Mouse (Mus musculus) fibroblast of lung, adult 2 months (primary cell): ENCODE data around the gene C4bp.
"Not testable (repeated sequence)": the region's sequence is repeated elsewhere in the genome, so short reads cannot be mapped to it uniquely, and the experiment has no call there.

Experiments
- DNase-seq: peaks from one replicate; pipeline ENCODE4 v3.0.0-alpha.2; 2011; ENCODE audit warnings: low read depth

The C4bp gene

DNA sequence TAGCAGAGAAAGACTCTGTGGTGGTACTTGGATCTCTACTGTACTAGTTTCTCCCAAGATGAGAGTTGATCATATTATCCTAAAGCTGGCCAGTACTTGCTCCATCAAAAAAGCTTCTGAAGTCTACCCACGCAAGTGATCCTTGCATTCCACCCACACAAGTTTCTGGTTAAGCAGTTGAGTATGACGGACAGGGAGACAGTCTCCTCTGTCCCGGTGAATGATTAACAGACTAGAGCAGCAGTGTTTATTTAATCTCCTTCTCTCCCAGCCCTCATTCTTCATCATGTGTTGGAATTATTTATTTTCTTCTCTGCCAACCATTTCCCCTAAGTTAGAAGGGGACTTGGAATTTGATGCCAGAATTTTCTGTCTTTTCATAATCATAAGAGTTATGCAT lies at the start of gene C4bp:
C4bp (minus strand) TSS at position 179 of the 400 bp plus-strand sequence.
- no peak for DNase-seq

DNA sequence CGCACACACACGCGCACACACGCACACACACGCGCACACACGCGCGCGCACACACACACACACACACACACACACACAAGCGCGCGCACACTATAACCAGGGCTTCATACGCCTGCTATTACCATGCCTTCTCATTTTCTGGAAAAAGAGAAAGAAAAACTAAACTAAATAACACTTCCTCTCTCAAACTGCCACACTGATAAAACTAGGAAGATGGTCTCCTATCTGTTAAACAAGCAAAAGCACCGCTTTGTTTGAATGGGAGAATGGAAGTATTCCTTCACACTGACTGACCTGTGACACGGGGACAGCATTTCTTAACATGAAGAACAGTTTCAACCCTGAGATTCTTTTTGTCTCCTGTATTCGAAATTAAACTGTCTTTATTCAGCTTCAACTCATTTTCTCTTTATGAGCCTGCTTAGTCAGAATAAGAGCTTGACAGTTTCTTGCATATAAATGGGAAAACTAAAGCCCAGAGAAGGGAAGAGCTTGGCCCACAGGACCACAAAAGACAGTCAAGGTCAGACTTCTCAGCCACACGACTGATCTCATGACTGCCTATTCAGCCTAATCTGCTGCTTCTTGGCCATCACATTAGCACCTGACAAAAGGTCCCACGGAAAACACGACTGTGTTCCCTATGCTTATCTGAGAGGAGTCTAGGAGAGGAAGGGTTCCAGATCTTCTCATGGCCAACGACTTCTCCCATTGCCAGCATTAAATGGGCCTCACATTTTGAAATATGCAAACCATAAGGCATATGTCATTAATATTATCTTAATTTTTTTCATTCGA lies 49.0 kb upstream of the C4bp start:
- no peak for DNase-seq

DNA sequence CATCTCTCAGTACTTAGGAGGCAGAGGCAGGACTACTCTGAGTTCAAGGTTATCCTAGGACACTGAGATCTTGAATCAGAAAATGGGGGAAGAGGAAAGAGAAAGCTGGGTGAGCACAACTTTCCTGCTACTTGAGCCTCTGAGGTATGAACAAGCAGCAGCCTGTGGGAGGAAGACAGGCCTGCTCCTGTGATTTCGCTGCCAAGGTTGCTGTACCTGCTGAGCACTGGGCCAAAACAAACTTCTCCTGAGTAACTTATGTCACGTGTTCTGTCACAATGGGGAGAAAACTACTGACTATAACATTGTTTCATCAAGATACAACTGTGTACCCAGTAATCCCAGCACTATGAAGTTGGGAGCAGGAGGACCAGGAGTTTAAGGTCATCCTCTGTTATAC lies 42.2 kb upstream of the C4bp start:
- DNase-seq, result no peak

DNA sequence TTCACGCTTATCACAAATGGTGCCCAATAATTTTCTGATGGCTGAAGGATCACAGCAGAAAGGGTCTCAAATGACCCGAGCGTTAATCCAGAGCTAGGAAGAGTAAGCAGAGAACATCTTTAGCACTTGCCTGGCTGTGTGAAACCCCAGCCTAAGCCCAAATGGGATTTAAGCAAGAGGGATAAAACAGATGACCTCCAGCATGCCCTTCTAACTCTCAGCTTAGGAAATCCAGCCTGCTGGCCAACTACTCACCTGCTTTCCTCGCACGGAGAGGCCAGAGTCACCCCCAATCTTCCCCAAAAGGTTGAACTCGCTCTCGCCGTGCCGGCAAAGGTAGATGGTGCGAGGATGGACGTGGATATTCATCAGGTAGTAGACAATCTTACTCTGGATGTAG lies 40.5 kb upstream of the C4bp start:
- DNase-seq, result no peak

DNA sequence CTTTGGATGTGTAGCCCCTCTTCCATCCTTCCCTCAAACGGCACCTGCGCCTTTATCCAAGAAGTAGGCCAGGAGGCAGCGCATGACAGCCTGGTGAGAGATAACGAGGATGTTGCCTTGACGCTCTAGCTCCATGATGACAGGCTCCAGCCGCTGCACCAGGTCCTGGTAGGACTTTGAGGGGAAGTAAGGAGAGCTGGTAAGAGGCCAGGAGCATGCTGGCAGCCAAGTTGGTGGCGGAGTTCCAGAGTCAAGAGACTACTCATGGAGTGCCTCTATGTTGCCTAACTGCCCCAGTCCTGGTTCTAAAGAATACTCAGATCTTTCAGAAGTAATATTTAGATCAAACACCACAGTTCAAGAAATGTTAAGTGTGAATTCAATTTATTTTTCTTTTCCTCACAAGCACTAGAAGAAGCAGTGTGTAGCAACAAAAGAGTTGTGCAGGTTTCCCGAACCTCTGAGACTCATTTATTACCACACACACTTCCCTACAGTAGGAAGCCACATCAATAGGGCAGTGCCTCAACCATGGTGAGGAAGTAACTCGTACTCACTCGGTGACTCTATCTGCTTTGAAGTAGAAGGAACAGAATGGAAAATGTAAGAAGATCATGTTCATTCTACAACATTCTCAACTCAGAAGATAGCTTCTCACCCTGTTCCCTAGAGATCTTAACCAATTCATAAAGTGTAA lies 38.7 kb upstream of the C4bp start:
- no peak for DNase-seq

DNA sequence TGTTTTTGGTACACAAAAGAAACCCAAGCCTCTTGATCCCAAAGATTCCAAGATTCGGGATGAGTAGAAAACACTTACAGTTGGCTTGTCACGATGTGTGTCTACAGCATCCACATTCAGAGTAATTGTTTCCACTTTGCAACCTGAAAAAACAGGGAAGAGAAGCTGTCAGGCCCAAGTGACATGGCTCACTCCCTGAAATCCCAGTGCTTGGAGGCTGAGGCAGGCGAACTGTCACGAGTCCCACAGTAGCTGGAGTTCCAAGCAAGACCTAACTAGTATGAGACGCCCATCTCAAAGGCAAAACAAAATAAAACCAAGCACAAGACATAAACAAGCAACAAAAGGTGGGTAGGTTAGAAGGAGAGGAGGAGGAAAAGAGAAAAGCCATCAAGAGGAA lies 37.2 kb upstream of the C4bp start:
- no peak for DNase-seq

DNA sequence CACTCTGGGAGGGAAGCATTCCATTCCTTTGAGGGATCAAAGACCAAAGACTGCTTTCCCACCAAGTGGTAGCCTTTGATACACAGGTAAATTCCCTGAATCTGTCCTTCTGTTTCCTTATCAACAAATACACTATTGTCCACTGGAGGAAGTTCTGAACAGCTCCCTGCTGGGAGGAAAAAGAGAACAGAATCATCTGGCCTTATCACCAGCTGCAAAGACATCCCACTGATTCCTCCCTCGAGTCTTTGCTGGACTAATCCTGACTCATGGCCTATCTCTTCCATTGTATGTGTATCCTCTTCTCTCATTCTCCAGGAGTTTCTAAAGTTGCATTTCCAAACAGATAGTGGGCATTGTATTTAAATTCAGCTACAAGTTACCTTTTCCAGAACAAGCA lies 22.5 kb upstream of the C4bp start:
- DNase-seq, result no peak

DNA sequence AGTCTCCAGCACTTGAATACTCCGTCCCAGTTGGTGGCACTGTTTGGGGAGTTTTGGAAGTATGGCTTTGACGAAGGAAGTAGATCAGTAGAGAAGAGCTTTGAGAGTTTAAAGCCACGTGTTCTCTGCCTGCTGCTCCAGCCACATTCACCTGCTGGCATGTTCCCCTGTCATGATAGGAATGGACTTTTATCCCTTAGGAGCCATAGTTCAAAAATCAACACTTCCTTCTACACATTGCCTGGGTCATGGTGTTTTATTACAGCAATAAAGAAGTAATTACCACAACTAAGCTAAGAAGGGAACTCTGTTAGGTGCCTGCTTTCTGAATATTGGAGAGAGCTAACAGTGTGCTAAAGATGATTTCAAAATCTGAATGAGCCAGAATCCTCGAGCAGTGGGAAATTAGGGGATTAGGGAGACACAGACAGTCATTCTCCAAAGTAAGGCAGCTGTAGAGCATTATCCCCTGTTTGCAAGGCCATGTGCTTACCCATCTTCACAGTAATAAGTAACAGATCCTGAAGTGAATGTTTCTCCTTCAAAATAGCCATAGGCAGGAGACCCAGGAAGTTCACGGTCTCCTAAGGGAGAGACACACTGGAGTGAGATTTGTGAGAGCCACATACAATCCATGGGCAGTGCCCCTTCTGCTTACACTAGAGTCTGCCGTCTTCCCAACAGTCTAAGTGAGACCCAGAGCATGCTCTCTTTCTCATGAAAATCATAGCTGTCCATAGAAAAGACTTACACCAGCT lies 20.4 kb upstream of the C4bp start:
- no peak for DNase-seq

DNA sequence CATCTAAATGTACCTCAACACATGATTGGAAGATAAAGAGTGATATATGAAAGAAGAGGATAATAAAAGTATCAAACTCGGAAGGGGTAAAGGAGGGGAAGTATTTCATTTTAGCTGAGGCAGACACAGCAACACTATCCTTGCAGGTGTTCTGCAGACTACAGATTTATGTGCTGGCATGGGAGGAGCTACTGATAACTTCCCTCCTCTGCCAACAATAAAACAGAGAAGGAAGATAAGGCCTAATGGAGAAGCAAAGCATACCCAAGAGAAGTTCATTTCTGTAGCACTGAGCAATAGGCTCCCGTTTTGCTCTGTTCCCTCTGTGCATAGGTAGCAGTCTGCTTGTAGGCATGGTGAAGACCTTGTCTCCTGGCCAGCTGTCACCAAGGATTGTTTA lies 19.6 kb upstream of the C4bp start:
- no peak for DNase-seq

DNA sequence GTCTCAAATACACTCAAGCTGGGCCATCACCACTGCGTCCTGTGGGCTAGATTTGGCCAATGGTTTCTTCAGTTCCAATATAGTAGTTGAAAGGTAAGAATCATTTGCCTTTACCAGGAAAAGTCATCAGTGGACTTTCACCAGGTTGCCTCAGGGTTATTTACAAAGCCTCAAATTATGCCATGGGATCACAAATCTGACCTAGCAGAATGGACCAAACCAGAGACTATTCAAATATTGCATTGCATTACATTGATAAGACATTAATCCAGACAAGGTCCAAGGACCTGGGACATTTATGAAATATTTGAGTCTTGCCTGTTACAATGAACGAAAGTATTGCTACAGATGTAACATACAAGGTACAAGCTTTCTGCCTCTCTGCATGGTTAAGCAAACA lies 17.1 kb upstream of the C4bp start:
- no peak for DNase-seq

DNA sequence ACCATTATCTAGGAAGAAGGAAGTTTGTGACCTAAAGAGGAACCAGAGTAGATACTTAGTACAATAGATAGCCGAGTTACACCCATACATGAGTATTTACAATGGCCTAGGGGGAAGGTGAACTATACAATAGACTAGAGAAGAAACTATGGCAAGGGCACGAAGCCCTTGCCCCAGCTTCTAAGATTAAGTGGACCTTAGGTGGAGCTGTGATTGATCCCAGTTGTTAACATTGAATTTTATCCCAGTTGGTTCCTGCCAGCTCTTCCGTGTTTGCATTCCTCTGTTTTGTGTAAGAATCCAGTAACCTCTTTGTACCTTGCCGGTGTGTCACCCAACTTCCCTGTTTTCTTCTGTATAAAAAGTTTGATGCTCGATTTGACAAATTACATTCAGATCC lies 2.1 kb upstream of the C4bp start:
- not testable (repeated sequence) for DNase-seq

DNA sequence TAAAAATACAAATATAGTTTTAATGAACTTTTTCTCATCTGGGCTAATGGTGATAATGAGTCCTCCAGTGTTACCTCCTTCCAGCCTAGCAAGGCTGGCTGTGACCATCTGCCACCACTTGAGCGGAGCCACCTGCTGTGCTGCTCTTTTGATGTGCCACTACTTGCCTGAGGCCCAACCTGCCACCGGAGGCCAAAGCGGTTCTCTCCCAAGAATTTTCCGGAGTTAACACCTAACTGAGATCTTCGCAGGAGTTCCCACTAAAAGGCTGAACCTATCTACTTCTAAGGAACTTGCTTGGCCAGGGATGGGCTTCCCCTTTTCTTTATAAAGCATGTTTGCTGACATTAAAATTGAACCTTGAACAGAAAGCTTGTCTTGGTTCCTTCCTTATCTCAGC lies 1.8 kb downstream of the C4bp start:
- not testable (repeated sequence) for DNase-seq

DNA sequence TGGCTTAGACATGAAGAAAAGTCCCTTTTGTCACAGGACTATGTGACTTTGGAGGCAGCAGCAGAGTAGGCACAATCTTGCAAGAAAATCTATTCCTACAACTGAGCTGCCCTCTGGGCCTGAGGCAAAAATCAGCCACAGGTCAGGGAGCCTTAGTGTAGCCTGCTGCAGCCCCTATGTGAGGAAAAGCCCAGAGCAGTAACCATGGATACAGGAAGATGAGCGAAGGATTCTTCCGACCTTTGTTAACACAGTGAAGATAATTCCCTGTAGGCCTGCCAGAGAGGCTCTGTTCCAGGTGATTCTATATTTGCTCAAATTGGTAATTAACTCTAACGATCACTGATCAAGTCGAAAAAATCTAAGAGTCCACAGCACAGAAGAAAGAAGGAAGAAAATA lies 17.3 kb downstream of the C4bp start:
- no peak for DNase-seq

DNA sequence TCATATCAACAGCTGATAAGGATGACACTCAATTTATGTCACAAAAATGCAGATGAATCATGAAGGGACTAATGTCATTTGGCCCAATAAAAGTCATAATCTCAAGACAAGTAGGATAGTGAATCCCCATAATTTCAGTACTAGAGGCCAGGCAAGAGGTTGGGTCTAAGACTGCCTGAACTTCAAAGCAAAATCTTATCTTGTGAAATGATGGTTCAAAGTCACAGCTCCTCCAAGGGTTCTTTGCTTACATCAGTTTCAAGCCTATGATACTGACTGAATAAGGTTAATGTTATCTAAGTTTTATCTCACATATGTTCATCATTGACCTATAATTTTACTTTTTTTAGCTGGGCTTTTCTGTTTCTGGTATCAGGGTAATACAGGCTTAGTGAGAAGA lies 20.5 kb downstream of the C4bp start:
- no peak for DNase-seq

DNA sequence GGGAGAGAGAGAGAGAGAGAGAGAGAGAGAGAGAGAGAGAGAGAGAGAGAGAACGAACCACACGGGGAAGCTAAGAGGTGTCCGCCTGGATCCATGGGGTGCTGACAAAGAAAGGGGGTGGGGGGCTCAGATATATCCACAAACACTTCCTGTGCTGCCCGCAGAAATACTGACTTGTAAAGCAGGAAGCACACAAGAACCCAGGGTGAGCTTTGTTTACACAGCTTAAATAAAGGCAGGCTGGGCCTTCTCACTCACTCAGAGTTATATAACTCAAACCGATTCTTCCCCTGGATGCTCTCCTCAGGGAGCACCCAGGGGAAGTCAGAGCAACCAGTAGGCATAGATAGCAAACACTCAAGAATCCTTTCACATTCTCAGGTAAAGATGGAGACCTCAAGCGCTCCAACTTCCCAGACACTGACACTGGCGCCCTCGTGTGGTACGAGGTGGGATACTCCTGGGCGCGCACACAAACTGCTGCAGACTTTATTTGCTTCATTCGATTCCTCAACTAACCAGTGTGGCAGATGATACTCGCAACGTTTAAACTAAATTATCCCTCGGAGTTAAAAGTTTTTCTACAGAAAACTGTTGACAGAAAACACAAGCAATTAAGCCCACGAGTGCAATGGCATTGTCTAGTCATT lies 27.5 kb downstream of the C4bp start:
- peak; percentile 9 for DNase-seq

DNA sequence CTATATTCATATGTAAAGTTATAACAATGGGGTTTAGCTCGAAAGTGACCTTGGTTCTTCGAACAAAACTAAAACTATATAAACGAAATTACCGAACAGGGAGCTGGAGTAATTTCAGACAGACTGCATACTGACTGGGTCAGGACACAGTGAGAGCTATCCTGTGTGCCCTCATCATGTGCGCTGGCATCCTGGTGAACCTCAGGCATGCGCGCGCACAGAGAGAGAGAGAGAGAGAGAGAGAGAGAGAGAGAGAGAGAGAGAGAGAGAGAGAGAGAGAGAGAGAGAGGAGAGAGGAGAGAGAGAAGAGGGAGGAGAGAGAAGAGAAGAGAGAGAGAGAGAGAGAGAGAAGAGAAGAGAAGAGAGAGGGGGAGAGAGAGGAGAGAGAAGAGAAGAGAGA lies 28.1 kb downstream of the C4bp start:
- DNase-seq, result no peak

DNA sequence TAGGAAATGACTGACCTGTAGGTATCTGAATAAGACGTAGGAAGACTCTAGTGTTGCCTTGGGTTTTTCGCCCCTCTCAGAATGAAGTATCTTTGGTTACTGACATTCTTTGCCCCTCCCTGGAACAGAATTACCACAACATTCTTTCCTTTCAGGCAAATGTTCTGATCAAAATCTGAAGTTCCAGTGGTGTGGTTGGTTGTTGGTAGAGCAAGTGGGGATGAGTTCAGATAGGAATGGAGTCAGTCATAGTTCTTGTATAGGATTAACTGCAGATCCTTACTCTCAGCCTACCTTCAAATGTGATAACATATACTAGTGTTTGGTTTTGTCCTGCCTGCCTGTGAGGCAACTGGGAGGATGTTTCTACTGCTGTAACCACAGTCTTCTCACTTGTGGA lies 31.9 kb downstream of the C4bp start, which contains the start of gene Zp3r:
Zp3r (minus strand) TSS at position 101 of the 400 bp plus-strand sequence.
- DNase-seq, result no peak

DNA sequence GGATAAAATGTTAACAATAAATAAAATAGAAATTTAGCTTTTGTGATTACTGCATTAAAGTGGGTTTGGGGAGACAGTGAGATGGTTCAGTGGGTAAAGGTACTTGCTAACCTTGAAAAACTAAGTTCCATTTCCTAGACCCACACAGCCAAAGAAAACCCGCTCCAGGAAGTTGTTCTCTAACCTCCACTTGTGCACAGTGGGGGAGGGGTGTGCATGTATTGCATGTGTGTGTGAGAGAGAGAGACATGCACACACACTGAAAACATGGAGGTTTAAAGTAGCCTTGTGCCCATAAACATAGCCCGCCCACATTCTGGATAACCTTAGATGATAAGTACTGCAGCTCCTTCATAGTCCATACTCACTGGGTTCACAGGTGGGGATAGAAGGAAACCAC lies 65.1 kb downstream of the C4bp start:
- no peak for DNase-seq

DNA sequence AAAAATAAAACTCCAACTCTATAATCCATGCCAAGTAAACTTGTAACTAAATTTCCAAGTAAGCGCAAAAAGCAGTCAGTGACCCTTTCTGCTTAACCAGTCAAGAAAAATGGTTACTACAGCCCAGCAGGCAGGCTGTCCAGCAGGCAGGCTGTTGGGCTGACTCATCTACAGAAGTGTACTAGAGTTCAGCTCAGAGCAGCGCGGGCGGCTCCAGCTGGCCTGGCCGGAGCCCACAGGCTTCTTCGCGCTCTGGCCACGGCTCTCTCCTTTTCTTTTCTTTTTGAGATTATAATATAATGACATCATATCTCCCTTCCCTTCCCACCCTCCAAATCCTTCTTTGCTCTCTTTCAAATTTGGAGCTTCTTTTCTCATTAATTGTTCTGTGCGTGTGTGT lies 72.8 kb downstream of the C4bp start:
- DNase-seq, result peak; percentile 27
